Mouse (Mus musculus): ENCODE measurements around the gene Nup210l. TPM values are rescaled to one million over a fixed set of nuclear protein-coding genes. Genes with fewer than 3 reads are reported as not detected.
A peak's percentile ranks its signal among the peaks of the same experiment; 100 is the strongest.

The Nup210l gene
- total RNA-seq, 1 experiment from 2014 or later = 0.19 TPM

DNA sequence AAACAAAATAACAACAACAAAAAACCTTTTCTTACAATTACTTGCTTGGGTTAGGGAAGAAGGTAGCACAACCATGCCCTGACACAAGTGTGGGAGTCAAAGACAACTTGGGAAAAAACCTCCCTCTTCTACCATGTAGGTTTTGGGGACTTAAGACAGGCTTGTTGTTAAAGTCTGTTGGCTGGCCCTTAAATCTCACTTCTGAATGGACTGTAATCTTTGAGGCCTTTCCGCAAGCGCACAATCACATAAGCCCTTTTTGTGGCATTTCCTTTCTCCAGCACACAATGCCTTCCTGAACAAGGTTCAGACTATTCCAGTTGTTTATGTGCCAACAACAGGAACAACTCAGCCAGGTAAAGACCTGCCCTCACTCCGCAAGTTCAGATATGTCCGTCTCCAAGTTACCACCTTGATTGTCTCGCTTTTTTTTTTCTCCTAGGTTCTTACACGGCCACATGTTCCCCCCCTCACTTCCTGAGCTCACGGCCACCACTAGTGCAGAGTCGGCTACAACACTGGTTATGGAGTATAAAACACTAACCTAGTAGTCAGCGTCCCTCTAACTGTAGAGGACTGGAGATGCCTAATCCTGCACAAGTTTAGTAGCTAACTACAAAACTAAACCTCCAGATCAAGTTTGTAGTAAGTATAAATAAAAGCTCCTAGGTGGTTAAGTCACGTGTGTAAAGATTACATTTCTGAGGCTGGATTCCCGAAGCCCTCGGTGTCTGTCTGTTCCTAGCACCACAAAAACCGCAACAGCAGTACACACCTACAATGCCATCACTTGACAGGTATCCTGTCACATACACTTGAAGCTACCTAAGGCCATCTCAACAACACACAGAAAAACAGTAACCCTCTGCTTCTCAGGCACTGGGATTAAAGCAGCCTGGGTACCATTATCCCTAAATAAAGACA is 107.8 kb downstream of the Nup210l start:
- ATAC-seq (replicated peaks; ENCODE audit: insufficient number of reproducible peaks, low FRiP score, low TSS enrichment, poor library complexity, severe bottlenecking) = no peak

DNA sequence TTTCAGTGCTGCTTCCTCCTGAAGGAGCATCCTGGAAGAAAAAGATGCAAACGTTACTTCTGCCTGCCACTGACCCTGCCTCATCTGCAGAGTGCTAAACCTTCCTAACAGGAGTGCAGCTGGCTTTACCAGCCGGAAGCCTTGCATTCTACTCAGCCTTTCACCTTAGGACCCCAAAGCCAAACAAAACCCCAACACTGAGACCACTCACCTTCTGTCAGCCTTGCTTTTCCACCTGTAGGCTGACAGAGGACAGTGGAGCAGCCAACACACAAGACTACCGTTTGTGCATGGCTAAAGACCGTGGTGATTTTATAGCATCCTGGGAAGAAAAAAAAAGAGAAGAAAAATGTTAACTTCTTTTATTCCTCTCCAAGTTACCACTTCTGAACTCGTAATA is 108.8 kb downstream of the Nup210l start:
- no peak for ATAC-seq (replicated peaks; ENCODE audit: insufficient number of reproducible peaks, low FRiP score, low TSS enrichment, poor library complexity, severe bottlenecking)

DNA sequence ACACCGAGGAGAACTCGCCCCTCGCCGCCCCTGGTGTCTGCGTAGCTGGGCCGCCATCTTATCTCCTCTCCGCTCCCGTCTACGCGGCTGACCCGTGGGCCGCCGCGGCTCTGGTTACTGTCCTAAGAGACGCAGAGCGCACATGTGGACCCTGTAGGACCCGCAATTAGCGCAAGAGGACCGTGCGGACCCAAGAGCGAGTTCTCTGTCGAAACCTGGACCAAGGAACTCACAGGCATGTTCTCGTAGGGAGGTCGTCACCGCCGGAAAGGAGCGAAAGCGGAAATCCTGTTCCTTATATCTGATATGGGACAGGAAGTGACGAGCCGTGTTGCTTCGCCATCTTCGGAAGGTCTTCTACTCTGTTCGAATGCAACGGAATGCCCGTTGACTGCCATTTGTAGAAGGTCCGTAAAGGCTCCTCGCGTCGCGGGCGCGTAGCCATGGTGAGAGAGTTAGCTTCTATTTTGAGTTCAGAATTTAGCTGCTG is 109.5 kb downstream of the Nup210l start, which contains the start of the genes Rps27 and Rab13:
Gene Rps27 (minus strand): TSS at position 275 of the 490 bp plus-strand sequence.
Gene Rab13 (plus strand): TSS at position 319 of the 490 bp plus-strand sequence.
- ATAC-seq (replicated peaks; ENCODE audit: insufficient number of reproducible peaks, low FRiP score, low TSS enrichment, poor library complexity, severe bottlenecking) = peak; percentile 96

DNA sequence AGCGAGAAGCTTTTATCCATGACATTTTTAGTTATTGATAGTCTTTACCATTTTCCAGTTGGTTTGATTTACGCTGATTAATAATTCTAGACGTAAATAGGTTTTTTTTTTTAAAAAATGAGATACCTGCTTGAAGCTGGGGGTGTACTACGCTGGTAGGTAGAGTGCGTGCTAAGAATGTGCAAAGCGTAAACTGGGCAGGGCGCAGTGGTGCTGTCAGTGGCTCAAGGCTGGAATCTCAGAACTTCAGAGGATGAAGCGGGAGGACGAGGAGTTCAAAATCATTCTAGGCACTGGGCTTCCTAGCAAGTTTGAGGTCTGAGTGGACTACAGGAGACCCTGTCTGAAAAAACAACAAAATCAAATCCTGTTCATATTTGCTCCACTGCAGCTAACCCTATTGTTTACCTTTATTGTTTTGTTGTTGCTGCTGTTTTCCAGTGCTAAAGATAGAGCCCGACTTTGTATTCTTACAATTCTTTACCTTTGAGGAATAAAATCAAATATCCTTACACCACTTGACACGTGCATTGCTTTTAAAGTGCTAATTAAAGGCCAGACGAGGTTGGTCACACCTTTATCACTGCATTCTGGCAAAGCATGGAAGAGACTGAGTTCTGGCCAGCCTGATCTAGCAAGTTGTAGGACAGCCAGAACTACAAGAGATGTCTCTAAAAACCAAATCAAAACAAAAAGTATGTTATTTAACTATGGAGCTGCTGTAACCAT is 110.2 kb downstream of the Nup210l start:
- no peak for ATAC-seq (replicated peaks; ENCODE audit: insufficient number of reproducible peaks, low FRiP score, low TSS enrichment, poor library complexity, severe bottlenecking)

DNA sequence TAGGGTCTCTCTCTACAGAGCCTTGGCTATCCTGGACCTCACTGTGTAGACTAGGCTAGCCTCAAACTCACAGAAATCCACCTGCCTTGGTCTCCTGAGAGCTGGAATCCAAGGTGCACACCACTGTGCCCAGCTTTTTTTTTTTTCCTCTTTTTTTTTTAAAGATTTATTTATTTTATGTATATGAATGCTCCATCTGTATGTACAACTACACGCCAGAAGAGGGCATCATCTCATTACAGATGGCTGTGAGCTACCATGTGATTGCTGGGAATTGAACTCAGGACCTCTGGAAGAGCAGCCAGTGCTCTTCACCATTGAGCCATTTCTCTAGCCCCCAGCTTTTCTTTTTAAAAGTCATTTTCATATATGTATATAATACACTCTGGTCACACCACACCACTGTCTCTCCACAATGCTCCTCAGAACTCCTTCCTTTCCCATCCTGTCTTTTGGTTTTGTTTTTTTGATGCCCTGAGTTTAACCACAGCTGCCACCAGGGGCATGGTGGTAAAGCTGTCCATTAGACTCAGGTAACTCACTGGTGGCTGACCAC is 112.0 kb downstream of the Nup210l start:
- ATAC-seq (replicated peaks; ENCODE audit: insufficient number of reproducible peaks, low FRiP score, low TSS enrichment, poor library complexity, severe bottlenecking) = no peak

DNA sequence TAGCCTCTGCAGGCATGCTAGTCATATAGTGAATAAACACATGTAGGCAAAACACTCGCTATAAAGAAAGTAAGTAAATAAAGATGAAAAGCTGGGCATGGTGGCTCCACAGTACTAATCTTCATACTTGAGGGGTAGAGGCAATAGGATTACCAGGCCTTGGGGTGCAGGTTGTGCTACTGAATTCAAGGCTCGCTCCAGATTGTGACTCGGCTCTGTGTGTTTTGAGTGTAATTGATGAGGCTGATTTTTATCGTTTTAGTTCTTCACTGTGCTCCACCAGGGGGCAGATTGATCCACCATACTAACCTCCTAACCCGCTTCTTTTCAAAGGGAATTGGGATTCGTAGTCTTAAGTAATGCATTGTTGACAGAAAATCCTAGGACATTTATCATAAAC is 116.2 kb downstream of the Nup210l start:
- peak; percentile 48; the same call in 1 of the 2 replicates for ATAC-seq (replicated peaks; ENCODE audit: insufficient number of reproducible peaks, low FRiP score, low TSS enrichment, poor library complexity, severe bottlenecking)

DNA sequence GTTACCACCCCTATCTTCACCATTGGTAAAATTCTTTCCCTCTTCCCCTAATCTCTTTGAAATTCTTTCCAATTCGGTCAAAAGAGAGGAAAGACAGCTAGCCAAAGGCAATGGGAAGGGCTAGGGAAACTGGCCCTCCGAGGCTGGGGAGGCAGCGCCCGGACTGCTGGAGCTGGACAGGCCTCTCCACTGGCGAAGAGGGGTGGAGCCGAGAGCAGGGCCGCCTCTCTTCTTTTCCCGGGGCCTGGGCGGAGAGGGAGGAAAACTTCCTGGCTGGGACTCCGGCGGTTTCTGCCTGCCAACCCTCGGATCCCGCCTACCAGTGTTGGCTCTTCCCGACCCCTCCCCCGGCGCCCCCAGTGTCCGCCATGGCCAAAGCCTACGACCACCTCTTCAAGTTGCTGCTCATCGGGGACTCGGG is 116.6 kb downstream of the Nup210l start:
- ATAC-seq (replicated peaks; ENCODE audit: insufficient number of reproducible peaks, low FRiP score, low TSS enrichment, poor library complexity, severe bottlenecking) = no peak

DNA sequence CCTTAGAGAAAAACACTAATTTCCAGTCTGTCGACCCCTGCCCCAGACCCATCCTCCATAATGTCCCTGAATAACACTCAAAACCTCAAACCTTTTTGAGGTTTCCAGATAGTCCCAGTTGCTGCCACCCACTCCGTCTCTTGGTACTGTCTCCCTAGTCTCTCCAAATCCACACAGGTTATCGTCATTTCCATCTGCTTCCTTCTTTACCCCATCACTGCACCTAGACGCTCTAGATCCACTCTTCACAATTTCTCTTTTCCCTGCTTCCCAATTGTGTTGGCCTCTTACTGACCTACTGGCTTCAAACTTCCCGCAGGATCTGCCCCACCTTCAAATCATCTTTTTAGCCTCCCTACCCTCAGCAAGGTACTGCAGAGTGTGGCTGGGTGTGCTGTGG is 117.2 kb downstream of the Nup210l start:
- ATAC-seq (replicated peaks; ENCODE audit: insufficient number of reproducible peaks, low FRiP score, low TSS enrichment, poor library complexity, severe bottlenecking) = no peak

DNA sequence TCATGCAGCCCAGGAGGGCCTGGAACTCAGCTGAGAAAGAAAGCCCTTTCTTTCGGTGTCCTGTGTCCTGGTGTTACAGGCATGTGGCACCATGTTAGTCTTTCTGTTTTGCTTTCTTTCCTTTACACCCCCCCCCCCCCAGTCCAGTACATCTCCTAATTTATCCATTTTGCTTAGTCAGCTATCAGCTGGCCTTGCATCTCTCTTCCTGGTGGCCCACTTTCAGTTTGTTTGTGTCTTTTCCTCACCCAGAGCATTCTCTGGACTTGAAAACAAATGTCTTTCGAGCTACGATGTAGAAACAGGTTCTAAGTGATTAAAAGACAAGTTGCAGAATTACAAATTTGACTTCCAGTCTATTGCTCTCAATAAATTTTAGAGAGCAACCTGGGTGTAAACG is 118.5 kb downstream of the Nup210l start:
- no peak for ATAC-seq (replicated peaks; ENCODE audit: insufficient number of reproducible peaks, low FRiP score, low TSS enrichment, poor library complexity, severe bottlenecking)

DNA sequence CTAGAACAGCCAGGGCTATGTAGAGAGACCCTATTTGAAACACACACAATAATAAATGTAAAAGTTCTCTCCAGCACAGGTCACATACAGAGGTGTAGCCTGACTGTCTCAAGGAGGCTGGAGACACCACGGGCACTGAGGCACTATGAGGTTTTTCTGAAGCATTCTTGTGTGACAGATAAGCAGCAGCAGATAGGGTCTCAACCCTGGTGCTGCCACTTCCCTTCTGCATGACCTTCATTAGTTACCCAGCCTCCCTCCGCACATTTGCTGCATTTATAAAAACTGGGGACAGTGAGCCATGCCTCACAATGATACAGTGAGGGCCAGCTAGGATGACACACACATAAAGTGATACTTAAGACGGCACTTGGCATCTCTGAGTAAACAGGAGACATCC is 119.0 kb downstream of the Nup210l start:
- ATAC-seq (replicated peaks; ENCODE audit: insufficient number of reproducible peaks, low FRiP score, low TSS enrichment, poor library complexity, severe bottlenecking) = no peak

DNA sequence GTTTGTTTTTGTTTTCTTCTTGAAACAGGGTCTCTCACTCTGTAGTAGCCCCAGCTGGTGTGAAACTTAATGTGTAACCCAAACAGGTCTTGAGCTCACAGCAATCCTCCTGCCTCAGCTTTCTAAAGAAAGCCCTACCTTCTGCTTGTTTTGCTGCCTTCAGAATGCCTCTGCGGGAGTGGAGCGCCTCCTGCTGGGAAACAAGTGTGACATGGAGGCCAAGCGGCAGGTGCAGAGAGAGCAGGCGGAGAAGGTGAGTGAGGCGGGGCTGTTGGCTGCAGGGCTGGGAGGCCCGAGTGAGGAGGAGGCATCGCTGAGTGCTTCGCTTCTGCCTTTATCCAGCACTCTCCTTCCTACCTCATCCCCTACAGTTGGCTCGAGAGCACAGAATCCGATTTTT is 120.4 kb downstream of the Nup210l start:
- ATAC-seq (replicated peaks; ENCODE audit: insufficient number of reproducible peaks, low FRiP score, low TSS enrichment, poor library complexity, severe bottlenecking) = no peak

DNA sequence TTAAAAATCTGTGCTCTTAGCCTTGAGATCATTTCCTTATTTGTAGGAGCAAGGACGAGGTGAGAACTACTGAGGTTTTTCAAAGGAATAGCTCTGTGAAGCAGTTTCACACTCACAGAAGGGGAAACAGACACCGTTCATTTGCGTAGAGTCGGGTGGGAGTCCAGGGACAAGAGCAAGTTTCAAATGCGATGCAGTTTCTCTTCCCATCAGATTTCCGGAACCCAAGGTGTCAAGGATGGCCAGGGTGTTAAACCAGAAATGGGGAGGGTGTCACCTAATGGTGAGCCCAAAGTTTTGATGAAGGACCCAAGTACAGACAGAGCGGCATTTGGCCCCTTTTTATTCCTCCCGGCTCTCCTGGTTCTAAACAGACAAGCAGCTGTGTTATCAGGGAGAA is 127.1 kb downstream of the Nup210l start:
- peak; percentile 36 for ATAC-seq (replicated peaks; ENCODE audit: insufficient number of reproducible peaks, low FRiP score, low TSS enrichment, poor library complexity, severe bottlenecking)

DNA sequence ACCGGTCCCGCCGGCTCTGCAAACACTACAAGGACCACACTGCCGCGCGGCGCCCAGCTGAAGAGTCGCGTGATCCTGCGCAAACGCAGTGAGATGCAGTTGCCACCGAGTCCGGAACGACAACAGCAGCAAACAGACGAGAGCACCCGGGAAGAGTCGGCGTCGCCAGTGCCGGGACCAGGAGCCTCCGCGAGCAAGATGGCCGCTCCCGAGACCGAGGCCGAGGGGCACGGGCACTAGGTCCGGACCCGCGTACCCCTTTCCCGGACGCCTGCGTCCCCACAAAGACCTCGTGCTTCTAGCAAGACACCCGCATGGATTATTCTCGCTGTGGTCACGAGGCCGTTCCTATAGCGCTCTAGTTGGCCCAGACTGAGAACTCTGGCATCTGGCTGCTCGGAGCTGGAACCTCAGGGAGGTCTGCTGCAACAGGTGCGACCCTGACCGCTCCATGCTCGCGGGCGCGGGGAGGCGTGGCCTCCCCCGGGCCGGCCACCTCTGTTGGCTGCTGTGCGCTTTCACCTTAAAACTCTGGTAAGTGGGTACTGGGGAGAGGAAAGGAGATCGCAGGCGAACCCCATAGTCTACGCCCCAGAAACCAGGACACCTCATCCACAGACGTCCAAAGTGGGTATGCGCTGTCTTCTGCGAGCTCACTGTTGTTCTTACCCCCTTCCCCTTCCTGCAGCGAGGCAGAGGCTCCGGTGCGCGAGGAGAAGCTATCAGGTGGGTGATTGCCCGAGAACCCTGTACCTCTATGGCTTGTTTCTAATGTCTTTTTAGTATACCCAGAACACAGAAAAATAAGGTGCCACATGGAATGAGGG is 127.8 kb downstream of the Nup210l start, which contains the start of gene Jtb:
Gene Jtb (plus strand): TSS at position 91 of the 827 bp plus-strand sequence.
- ATAC-seq (replicated peaks; ENCODE audit: insufficient number of reproducible peaks, low FRiP score, low TSS enrichment, poor library complexity, severe bottlenecking) = peak; percentile 99

DNA sequence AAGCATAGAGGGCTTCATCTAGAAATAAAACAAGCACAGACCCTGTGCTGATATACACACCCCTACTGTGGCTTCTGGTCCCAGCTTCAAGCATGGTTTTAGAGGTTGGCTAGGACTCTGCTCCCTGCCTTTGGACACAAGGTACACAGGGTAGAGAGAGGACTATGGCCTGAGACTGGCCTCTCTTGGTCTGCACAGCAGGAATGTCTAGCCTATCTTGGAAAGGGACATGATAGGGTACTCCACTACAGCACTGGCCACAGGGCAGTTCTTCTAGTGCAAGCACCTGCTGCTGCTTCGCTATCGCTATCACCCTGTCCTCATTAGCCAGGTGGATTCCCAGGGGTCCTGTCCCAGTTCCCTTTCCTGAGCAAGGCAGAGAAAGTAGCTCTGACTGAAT is 137.3 kb downstream of the Nup210l start:
- no peak for ATAC-seq (replicated peaks; ENCODE audit: insufficient number of reproducible peaks, low FRiP score, low TSS enrichment, poor library complexity, severe bottlenecking)

DNA sequence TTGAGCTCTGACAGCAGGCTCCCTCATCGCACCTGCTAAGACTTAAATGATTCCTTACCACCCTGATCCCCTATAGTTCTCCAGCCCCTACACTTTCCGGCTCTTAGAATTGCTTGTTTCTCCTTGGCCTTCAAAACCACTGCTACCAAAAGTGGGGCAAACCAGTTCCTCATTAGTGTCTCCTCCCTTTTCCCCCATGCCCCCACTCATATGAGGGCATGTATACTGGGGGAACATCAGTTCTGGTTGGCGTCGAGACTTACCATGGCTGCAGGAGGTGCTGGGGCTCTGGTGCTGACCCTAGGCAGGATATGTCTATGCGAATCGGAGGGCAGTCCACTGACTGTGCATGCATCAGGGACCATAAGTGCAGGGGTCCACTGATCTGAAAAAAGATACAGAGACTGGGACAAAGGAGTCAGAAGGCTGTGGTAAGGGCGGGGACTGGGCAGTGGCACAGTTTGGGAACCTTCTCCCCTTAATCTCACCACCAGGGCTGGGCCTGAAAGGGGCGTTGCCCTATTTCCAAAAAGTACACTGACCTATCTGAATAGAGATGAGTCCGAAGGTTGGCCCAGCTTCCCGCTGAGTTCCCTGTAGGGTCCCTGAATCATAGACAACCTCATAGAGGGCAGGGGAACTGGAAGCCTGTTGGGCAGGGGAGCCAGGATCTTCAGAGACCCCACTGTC is 137.9 kb downstream of the Nup210l start:
- no peak for ATAC-seq (replicated peaks; ENCODE audit: insufficient number of reproducible peaks, low FRiP score, low TSS enrichment, poor library complexity, severe bottlenecking)

DNA sequence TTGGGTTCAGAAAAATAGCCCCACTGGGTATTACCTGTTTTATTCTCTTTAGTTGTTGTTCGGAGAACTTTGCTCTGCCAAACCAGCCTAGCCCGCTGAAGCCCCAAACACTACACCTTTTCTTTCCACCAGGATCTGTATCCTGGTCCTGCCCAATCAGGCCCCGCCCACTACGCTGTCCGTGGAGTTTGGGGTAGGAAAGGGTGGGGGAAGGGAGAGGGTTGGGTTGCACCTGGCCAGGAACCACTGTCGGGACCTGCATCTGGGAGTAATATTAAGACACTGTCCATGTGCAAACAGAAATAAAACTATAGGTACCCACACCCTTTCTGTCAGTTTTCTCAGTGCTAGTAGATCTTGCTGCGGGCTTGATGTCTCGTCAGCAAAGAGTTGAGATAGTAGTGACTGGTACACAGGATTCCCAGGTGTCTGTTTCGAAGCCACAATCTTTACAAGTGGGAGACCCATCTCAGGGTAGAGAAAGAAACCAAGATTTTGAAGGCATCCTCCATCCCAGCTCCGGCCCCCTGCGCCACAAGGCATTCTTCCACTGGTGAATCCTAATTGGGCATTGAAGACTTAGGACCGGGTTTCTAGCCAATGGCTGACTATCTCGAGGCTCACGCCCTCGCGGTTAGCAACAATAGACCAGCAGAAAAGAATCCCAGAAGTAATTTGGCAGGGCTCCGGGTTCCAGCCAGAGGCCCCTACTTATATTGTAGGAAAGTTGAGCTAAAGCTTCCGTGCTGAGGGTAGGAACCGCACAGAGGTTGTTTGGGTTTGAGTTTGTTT is 139.2 kb downstream of the Nup210l start, which contains the start of gene Creb3l4:
Gene Creb3l4 (minus strand): TSS at position 529 of the 792 bp plus-strand sequence.
- no peak for ATAC-seq (replicated peaks; ENCODE audit: insufficient number of reproducible peaks, low FRiP score, low TSS enrichment, poor library complexity, severe bottlenecking)

DNA sequence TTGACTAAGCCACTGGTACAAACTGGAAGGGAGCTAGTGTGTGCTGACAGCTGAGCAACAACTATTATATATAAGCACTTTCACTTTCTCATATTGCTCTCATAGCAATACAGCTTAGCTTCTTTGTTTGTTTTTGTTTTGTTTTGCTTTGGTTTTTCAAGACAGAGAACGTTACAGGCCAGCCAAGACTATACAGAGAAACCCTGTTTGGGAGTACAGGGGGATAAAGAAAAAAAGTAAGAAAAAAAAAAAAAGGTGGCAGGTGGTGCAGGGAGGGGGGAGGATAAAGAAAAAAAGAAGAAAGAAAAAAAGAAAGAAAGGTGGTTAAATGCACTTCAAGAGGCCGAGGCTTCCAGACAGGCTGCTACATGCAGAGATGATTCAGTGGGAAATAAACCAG is 141.5 kb downstream of the Nup210l start:
- no peak for ATAC-seq (replicated peaks; ENCODE audit: insufficient number of reproducible peaks, low FRiP score, low TSS enrichment, poor library complexity, severe bottlenecking)

Data from monocyte, adult 5-6 weeks (primary cell).